Mouse (Mus musculus): ENCODE measurements around the gene Slc10a7.
"Not testable (repeated sequence)": the region's sequence is repeated elsewhere in the genome, so short reads cannot be mapped to it uniquely, and the experiment has no call there.

Gene Slc10a7

DNA sequence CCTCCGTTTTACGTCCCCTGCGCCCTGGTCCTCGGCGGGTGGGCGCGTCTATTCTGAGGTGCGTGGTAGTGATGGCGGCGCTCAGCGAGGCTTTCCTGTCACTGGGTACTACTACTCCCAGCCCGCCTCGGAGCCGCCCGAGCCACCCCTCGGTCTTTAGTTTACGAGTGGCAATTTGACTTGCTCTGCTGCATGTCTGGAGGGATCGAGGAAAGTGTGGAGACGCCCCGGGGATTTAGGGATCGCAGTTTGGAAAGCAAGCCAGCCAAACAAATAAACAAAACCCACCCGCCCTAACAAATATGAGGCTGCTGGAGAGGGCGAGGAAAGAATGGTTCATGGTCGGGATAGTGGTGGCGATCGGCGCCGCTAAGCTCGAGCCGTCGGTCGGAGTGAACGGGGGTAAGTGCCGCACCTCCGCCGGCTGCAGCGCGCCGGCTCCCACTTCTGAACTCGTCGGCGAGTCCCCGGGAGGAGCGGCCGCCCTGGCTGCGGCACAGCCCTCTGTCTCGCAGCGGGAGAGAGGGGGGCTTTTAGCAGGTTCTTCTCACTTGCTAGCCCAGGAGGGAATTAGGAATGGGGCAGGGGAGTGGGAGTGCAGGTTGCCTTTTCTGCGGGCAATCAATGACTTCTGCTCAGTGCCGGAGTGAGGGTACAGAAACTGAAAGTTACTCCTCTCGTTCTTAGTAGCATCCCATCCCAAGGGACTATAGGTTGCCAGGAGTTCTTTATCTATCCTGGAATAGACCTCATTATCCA is at the start of gene Slc10a7:
TSS of gene Slc10a7 (plus strand) at position 74 of the 759 bp plus-strand sequence.
- DNase-seq (ENCODE audit: low read depth, low spot score): peak; percentile 78

DNA sequence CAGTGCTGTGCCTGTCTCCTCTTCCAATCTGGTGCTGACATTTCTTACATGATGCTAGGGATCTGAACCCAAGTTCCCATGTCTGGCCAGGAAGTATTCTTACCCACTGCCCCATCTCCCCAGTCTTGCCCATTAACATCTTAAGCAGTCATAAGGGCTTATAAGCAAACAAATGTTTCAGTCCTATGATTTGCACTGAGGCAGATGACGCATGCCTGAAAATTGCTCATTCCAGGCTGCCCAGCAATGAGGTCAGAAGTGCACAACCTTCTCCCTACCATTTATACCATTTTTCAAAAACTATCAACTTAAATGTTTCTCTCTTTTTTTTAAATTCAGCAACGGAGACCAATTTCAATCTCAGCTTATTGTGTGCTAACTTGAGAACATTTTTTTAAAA is 45.2 kb upstream of the Slc10a7 start:
- DNase-seq (ENCODE audit: low read depth, low spot score): no peak

DNA sequence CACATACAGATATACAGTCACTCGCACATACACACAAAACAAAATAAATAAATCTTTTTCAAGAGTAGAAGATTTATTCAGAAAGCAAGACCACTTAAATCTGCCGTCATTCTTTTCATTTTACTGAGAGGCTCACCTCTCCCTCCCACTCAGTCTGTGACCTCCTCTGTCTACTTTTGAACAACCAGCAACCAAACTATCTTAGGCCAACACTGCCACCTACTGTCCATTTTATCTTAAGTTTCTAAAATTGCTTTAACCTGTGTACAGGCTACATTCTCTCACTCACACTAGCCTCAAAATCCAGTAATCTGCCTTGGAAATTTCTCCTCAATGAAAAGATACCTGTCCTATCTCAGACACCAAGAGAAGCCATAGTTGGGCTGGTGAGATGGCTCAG is 41.3 kb upstream of the Slc10a7 start:
- no peak for DNase-seq (ENCODE audit: low read depth, low spot score)

DNA sequence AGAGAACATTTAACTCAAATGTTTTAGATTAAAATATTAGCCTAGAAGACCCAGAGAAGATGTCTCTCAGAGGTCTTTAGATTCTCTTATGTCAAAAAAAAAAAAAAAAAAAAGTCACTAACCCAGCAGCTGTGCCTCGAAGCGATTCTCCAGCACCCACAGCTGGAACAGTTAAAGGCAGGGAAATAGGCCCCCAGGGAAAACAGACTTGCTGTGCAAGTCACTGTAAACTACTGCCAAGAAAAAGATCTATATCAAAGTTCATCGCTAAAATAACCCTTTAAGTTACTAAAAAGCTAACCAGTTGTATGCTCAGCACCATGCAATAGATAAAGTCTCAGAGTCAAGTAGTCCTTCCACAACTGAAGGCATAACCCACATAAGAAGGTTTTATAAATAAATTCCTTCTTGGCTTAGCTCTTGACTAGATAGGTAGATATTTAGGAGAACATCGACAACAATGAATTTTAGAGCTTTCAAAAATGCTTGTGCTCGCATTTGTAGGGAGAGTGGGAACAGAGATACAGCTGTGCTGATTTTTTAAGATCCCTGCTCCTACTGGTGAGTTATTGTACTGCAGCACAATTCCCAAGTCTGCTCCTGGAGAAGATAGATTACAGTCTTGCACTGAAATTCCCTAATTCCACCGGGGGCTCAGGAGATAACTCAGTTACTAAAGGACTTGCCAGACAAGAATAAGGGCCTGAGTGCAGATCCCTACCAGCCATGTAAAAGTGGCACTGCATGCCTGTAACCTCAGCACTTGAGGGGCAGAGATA is 31.9 kb upstream of the Slc10a7 start:
- DNase-seq (ENCODE audit: low read depth, low spot score): no peak

DNA sequence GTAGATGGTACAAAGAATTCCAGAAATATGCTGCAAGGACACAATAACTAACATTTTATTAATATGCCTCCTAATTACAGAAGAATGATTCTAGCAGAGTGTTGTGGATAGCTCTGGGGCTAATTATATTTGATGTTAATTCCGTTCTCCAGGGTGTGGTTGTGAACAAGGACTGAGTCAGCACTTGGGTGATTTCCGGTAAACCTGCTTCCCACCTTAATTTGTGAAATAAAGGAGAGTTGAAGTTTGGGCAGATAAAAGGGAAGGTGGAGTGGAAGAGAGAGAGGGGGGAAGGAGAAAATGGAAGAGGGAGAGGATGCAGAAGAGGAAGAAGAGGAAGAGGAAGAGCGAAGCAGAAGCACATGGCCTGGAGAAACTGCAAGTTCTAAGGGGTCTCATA is 19.4 kb upstream of the Slc10a7 start:
- DNase-seq (ENCODE audit: low read depth, low spot score): no peak

DNA sequence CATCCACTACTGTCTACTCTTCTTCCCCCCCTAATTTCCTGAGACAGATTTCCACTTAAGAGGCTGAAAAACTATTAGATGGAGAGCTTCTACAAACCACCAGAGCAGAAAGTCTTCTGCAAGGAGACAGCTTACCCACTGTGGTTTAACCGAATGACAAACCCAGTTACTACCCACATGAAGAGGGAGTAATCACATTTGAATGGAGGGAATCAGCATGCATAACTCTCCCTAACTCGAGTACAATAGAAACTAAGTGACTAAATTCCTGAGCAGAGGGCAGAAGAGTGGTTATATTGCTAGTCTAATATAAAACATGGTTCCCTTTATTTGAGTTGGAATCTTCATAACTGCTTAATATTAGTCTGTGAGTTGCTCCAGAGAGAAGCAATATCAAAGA is 16.1 kb upstream of the Slc10a7 start:
- no peak for DNase-seq (ENCODE audit: low read depth, low spot score)

DNA sequence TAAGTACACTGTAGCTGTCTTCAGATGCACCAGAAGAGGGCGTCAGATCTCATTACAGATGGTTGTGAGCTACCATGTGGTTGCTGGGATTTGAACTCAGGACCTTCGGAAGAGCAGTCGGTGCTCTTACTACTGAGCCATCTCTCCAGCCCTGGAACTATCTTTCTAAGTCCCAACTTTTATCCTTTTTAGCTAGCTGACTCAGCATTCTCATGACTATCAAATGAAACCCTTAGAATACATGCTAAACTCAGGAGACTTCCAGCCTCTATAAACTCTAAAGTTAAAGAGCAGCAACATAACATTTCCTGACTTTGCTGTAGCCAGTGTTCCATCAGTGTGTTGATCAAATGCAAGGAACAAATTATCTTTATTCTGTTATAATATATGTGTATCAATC is 12.9 kb upstream of the Slc10a7 start:
- DNase-seq (ENCODE audit: low read depth, low spot score): not testable (repeated sequence)

DNA sequence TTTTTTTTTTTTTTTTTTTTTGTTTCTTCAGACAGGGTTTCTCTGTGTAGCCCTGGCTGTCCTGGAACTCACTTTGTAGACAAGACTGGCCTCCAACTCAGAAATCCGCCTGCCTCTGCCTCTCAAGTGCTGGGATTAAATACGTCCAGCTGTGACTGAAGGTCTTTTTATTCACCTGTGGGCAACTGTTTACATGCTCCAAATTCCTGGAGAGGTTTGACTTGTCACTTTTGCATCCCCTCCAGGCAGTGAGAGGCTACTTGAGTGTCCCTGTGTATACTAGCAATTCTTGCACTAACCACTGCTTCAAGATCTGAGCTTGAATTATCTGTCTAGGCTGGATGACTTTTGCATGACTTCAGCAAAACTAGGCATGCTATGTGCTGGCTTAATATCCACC is 6.4 kb upstream of the Slc10a7 start:
- no peak for DNase-seq (ENCODE audit: low read depth, low spot score)

DNA sequence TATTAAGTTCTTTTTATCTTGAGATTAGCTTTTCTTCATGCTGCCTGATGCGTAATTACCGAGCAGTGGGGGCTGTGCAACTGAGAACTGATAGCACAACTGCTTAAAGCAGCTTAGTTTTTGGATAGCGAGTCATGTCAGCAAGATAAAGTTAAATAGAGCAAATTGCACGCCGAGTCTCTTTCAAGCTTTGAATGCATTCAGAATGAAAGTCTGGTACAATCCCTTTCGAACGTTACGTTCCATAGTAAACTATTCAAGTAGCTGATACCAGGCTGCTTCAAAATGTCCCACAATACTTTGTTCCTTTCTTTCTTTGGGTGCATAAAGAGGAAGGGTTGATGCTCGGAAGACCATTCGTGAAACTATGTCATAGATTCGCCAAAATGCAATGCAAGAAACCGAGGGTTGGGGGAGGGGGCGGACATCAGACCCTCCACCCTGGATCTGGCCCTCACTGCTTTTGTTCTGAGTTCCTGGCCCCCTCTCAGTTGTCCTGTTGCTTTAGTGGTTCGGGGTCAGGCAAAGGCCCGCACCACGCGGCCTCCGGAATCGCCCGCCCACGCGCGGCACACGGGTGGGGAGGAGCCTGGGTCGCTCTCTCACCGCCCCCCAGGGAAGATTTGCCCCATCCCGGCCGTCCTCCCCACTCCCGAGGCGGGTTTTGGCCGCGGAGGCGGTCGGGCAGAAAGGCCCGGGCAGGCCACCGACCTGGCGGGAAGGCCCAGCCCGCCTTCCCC is 997 bp upstream of the Slc10a7 start:
- peak; percentile 9 for DNase-seq (ENCODE audit: low read depth, low spot score)

DNA sequence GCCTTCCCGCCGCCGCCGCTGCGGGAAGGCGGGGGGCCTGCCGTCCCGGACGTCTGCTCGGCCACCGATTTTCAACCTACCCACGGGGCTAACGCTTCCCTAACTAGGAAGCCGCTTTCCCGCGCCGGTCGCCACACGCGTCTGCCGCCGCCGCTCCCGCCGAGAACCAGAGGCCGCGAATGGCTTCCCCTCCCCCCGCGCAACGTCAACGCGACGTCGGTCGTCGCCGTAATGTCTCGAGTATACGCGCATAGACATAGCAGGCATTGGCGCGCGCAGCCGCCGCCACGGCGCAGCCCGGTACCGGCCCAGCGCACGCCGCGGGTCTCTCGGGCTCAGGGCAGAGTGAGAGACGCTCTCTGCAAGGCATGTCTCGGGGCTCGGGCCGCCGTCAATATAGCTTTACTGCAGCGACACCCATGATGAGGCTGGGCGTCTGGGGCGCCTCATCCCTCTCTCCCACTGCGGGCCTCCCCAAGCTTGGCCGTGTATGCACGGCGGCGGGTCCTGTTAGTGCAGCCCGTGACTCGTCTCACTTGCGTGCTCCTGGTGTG is 350 bp upstream of the Slc10a7 start, which contains the start of gene Rbmxl1:
TSS of gene Rbmxl1 (minus strand) at position 180 of the 554 bp plus-strand sequence.
- DNase-seq (ENCODE audit: low read depth, low spot score): peak; percentile 70

DNA sequence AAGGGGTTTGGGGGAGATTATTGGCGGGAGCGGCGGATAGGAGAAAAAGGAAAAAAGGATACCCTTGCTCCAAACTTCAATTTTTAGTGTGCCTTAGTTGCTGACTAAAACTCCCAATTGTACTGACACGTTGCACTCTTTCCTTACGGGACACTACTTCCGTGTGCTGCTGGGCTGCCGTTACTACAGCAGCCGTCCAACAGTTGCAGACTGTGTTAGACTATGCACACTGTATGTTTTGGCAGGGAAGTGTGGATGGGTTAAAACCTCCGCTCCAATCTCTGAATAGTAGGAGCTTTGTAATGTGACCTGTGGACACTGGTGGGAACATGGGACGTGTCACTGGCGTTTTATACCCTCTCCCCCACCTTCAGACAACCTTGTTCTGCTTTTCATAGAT is 948 bp downstream of the Slc10a7 start:
- DNase-seq (ENCODE audit: low read depth, low spot score): no peak

DNA sequence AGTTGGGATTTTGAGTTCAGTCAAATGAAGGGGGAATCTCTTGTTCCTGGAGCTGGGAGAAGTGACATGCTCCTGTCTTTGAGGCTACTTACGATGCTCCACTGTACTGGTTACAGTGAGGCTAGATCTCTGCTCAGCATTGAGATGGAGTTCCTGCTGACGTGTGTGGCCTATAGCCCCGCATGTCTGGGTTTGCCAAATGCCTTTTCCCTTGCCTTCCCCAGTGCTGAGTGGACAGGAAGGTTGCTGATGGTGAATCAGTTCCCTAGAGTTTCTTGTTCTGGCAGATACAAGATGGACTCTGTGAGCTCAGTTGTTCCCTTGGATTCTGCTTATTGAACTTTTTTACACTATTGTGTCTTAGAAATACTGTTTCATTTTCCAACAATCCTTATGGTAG is 1.8 kb downstream of the Slc10a7 start:
- DNase-seq (ENCODE audit: low read depth, low spot score): no peak

DNA sequence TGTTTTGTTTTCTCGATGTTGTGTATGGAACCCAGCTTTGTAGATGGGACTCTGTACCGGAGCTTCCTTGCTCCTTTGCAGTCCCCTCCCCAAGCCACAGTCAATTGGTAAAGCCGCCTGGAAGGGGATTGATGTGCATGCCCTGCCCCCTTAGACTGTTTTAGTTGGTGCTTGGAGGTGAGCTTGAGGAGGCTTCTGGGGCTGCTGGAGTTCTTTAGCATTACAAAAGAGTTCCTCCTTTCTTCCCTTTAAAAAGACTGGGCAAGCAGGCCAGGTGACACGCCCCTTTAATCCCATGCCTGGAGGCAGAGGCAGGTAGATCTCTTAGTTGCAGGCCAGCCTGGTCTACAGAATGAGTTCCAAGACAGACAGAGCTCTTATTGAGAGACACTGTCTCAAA is 4.0 kb downstream of the Slc10a7 start:
- no peak for DNase-seq (ENCODE audit: low read depth, low spot score)

DNA sequence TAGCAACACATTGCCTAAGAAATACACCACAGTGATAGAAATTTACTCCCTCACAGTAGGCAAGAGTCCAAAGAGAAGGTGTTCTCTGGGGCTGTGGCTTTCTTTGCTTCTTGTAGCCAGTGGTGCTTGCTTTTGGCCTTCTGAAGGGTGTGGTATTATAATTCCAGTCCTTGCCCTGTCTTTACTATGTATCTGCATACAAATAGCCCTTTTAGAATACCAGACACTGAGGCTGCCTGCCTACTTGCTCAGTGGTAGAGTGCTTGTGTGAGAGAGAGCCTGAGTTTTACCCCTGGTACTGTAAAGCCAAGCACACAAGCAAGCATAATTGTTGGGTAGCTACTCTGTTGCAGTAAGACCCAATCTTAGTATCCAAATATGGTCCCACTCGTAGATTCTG is 5.6 kb downstream of the Slc10a7 start:
- no peak for DNase-seq (ENCODE audit: low read depth, low spot score)

DNA sequence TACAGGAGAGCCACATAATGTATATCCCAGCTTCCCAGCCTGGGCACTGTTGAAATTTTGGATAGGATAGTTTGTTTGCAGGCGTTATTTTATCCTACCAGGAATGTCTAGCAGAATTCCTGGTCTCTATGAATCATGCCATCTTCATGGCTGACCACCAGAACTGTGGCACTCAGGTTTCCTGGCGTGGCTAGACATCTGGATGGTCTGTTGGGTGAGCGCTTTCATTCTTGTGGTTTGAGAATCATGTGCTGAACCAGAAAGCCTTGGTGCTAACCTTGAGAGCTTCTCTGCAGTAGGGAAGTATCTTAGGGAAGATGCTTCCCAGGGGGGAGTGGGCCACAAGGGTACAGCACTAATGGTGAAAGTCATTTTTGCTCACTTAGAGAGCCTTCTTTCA is 6.0 kb downstream of the Slc10a7 start:
- DNase-seq (ENCODE audit: low read depth, low spot score): no peak

DNA sequence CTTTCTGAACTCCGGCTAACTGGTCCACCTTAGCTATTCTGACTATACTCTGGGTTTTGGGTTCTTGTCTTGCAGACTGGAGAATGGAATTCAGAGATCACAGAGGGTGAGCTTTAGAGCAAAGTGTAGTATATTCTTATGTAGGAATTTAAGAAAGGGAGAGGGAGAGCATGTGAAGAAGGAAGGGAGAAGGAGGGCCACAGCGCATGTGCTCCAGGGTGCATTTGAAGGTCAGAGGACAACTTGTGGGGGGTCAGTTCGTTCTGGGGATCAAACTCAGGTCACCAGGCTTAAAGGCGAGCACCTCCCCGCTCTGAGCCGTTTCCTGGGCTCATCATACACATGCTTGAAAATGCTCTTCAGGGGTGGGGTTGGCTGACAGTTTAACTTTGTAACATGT is 24.8 kb downstream of the Slc10a7 start:
- no peak for DNase-seq (ENCODE audit: low read depth, low spot score)

DNA sequence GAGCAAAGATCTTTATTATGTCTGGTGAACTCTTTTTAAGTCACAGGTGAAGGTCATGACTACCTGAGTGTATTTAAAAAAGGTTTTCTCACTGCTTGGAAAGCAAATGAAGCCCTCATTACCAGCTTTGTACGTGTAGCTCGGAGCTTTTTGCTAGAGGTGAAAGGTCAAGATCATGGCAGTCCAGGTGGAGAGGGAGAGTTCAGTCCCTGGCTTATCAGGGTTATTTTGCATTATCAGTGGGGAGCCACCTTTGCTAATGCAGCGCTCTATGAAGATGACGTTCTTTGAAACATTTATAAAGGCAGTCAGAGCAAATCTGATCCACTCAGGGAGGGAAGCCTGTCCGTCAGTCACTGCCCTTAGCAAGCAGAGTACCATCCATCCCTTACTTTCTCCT is 27.6 kb downstream of the Slc10a7 start:
- DNase-seq (ENCODE audit: low read depth, low spot score): no peak

DNA sequence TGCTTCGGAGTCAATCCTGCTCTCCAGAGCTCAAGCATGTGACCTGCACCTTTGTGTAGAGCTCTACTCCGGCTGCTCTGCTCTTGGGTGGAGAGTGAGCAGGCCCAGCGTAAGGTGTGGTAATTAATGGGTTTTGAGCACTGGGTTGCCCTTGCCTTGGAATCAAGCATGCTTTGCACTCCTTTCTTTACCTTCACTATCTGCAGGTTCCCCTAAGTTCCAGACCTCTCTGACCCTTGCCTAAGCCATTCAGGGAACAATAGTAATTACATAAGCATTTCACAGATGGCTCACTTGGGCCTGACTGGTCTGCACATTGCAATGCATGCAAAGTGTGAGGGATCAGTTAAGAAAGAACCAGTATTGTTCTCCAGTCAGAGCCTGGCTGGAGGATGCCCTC is 28.6 kb downstream of the Slc10a7 start:
- DNase-seq (ENCODE audit: low read depth, low spot score): no peak

DNA sequence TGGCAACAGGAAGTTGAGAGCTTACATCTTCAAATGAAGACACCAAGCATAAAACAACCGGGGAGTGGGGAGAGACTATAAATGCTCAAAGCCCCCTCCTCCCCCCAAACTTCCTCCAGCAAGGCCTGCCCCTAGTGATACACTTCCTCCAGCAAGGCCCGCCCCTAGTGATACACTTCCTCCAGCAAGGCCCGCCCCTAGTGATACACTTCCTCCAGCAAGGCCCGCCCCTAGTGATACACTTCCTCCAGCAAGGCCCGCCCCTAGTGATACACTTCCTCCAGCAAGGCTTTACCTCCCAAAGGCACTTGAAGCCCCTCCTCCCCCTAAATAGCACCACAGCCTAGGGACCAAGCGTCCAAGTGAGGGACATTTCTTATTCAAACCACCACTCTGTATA is 33.5 kb downstream of the Slc10a7 start:
- DNase-seq (ENCODE audit: low read depth, low spot score): not testable (repeated sequence)

DNA sequence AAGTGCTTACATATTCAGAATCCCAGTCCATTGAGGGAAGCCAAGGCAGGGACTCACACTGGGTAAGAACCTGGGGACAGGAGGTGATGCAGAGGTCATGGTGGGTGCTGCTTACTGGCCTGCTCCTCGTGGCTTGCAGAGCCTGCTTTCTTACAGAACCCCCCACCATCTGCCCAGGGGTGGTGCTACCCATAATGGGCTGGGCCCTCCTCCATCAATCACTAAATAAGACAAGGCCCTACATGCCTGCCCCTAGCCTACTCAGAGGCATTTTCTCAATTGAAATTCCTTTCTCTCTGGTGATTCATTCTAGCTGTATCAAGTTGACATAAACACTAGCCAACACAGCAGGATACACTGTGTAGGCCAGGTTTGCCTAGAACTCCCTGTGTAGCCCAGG is 34.5 kb downstream of the Slc10a7 start:
- DNase-seq (ENCODE audit: low read depth, low spot score): no peak

DNA sequence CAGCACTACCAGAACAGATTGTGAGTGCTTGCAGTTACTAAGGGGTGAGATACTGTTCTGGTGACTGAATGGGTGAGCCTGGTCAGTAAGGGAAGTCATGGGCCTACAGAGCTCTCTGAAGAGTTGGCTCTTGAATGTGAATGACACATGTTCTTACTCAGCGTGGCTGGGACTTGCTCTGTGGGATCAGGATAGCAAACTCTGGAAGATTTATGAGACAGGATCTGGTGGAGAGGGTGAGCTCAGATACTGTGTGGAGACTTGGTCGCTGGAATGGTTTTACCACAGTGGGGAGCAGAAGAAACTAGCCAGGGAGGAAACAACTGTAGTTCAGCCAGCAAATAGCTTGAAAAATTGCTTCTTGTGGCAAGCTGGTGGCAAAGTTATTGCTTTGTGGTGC is 35.4 kb downstream of the Slc10a7 start:
- DNase-seq (ENCODE audit: low read depth, low spot score): no peak
